Mouse (Mus musculus): ENCODE measurements at regions not wholly inside any gene's neighbourhood (a gene's known extent, or its start where the extent isn't known, plus 50 kb on each side); places are given as distances from the start of the nearest gene placed in this dataset.

- H3K4me3 ChIP-seq (ENCODE audit: control insufficient read depth in 1 of 2, insufficient read depth in 1 of 2, low read depth in 2 of 2, low read length in 2 of 2), result no peak overlapping the region
- TF ChIP-seq TAL1 (IDR thresholded peaks at IDR 0.05; ENCODE audit: low read length) (no peak), ZMIZ1 (IDR thresholded peaks at IDR 0.05; ENCODE audit: low read depth, low read length) (no peak), CTCF (IDR thresholded peaks at IDR 0.05 in 2 of 3, conservative IDR thresholded peaks at IDR 0.05 in 1 of 3; ENCODE audit: control insufficient read depth in 1 of 3, insufficient read depth in 1 of 3, low read depth in 2 of 3, low read length in 3 of 3, poor library complexity in 1 of 3, severe bottlenecking in 1 of 3) (no peak), MAZ (IDR thresholded peaks at IDR 0.05; ENCODE audit: low read depth, low read length) (no peak), MAX (IDR thresholded peaks at IDR 0.05; ENCODE audit: low read length) (no peak), SIN3A (IDR thresholded peaks at IDR 0.05; ENCODE audit: low read length) (no peak), CHD2 (IDR thresholded peaks at IDR 0.05; ENCODE audit: low read length) (no peak), EP300 (IDR thresholded peaks at IDR 0.05; ENCODE audit: low read depth in 1 of 2, low read length in 2 of 2) (no peak), JUND (IDR thresholded peaks at IDR 0.05; ENCODE audit: low read depth, low read length) (no peak), RCOR1 (IDR thresholded peaks at IDR 0.05; ENCODE audit: low read depth, low read length) (no peak), POLR2AphosphoS5 (IDR thresholded peaks at IDR 0.05; ENCODE audit: borderline replicate concordance, low read depth, low read length) (no peak), POLR2A (IDR thresholded peaks at IDR 0.05; ENCODE audit: control insufficient read depth in 1 of 2, insufficient read depth in 1 of 2, low read depth in 1 of 2, low read length in 2 of 2, poor library complexity in 1 of 2) (no peak), ETS1 (IDR thresholded peaks at IDR 0.05; ENCODE audit: low read depth, low read length) (no peak)
- no peak overlapping the region for H3K9ac ChIP-seq (ENCODE audit: control insufficient read depth, low read depth, low read length, poor library complexity, severe bottlenecking)
- no peaks in the 10 kb centered on the region for H3K9me3 ChIP-seq (replicated peaks; ENCODE audit: insufficient read depth, low read length)
- H3K36me3 ChIP-seq (ENCODE audit: control insufficient read depth in 1 of 2, insufficient read depth in 2 of 2, low read length in 2 of 2), result no peaks in the 10 kb centered on the region
- DNase-seq (ENCODE audit: low read depth, low spot score), result no peak
- no peaks in the 10 kb centered on the region for H3K27me3 ChIP-seq (ENCODE audit: control insufficient read depth in 1 of 2, insufficient read depth in 2 of 2, low read length in 2 of 2)
- no peaks in the 10 kb centered on the region for H3K4me1 ChIP-seq (ENCODE audit: control insufficient read depth in 1 of 2, insufficient read depth in 2 of 2, low read length in 2 of 2)
- no peaks in the 10 kb centered on the region for H3K79me2 ChIP-seq (ENCODE audit: control insufficient read depth, insufficient read depth, low read length, poor library complexity)
- no peak overlapping the region for H3K27ac ChIP-seq (ENCODE audit: control insufficient read depth, low read depth, low read length)
Observed at GRCm38 (mm10) chr13:15130249-15130648, 332.8 kb upstream of the Gli3 start.

- DNase-seq (ENCODE audit: low read depth, low spot score), result no peak
- TF ChIP-seq USF1 (IDR thresholded peaks at IDR 0.05; ENCODE audit: low read depth, low read length) (no peak), KAT2A (conservative IDR thresholded peaks at IDR 0.05; ENCODE audit: low read depth, low read length) (no peak), TAL1 (IDR thresholded peaks at IDR 0.05; ENCODE audit: low read length) (no peak), MAX (IDR thresholded peaks at IDR 0.05; ENCODE audit: low read length) (no peak), MYB (IDR thresholded peaks at IDR 0.05; ENCODE audit: low read depth, low read length) (no peak), POLR2AphosphoS5 (IDR thresholded peaks at IDR 0.05; ENCODE audit: borderline replicate concordance, low read depth, low read length) (no peak)
- Histone ChIP-seq H3K79me2 (ENCODE audit: control insufficient read depth, insufficient read depth, low read length, poor library complexity) (no peaks in the 10 kb centered on the region), H3K4me1 (ENCODE audit: control insufficient read depth in 1 of 2, insufficient read depth in 2 of 2, low read length in 2 of 2) (no peaks in the 10 kb centered on the region), H3K27me3 (ENCODE audit: control insufficient read depth in 1 of 2, insufficient read depth in 2 of 2, low read length in 2 of 2) (no peaks in the 10 kb centered on the region), H3K9me3 (replicated peaks; ENCODE audit: insufficient read depth, low read length) (no peaks in the 10 kb centered on the region), H3K9ac (ENCODE audit: control insufficient read depth, low read depth, low read length, poor library complexity, severe bottlenecking) (no peak overlapping the region), H3K4me3 (ENCODE audit: control insufficient read depth in 1 of 2, insufficient read depth in 1 of 2, low read depth in 2 of 2, low read length in 2 of 2) (no peak overlapping the region), H3K36me3 (ENCODE audit: control insufficient read depth in 1 of 2, insufficient read depth in 2 of 2, low read length in 2 of 2) (no peaks in the 10 kb centered on the region), H3K27ac (ENCODE audit: control insufficient read depth, low read depth, low read length) (no peak overlapping the region)
Observed at GRCm38 (mm10) chr13:15146167-15146566, 316.9 kb upstream of the Gli3 start.

GRCm38 (mm10) chr13:15180898-15181297 is 282.1 kb upstream of the Gli3 start:
- TF ChIP-seq RAD21 (IDR thresholded peaks at IDR 0.05; ENCODE audit: low read depth, low read length), result no peak
- Histone ChIP-seq H3K27ac (ENCODE audit: control insufficient read depth, low read depth, low read length) (no peak overlapping the region), H3K9ac (ENCODE audit: control insufficient read depth, low read depth, low read length, poor library complexity, severe bottlenecking) (no peak overlapping the region), H3K4me3 (ENCODE audit: control insufficient read depth in 1 of 2, insufficient read depth in 1 of 2, low read depth in 2 of 2, low read length in 2 of 2) (no peak overlapping the region), H3K36me3 (ENCODE audit: control insufficient read depth in 1 of 2, insufficient read depth in 2 of 2, low read length in 2 of 2) (no peaks in the 10 kb centered on the region), H3K27me3 (ENCODE audit: control insufficient read depth in 1 of 2, insufficient read depth in 2 of 2, low read length in 2 of 2) (no peaks in the 10 kb centered on the region), H3K9me3 (replicated peaks; ENCODE audit: insufficient read depth, low read length) (no peaks in the 10 kb centered on the region), H3K4me1 (ENCODE audit: control insufficient read depth in 1 of 2, insufficient read depth in 2 of 2, low read length in 2 of 2) (no peaks in the 10 kb centered on the region), H3K79me2 (ENCODE audit: control insufficient read depth, insufficient read depth, low read length, poor library complexity) (no peaks in the 10 kb centered on the region)
- no peak for DNase-seq (ENCODE audit: low read depth, low spot score)
